Mouse (Mus musculus): ENCODE measurements around the gene Kcnip1.

The Kcnip1 gene

GRCm38 (mm10) chr11:33938561-33939274 lies 54.2 kb downstream of the Kcnip1 start:
- no peak for DNase-seq (ENCODE audit: low spot score)

- DNase-seq (ENCODE audit: low spot score), result no peak
Observed at GRCm38 (mm10) chr11:33937641-33938040, 55.3 kb downstream of the Kcnip1 start.

- DNase-seq (ENCODE audit: low spot score), result no peak
Observed at GRCm38 (mm10) chr11:33934286-33934685, 58.7 kb downstream of the Kcnip1 start.

- DNase-seq (ENCODE audit: low spot score), result no peak
Observed at GRCm38 (mm10) chr11:33932386-33933111, 60.4 kb downstream of the Kcnip1 start.

- no peak for DNase-seq (ENCODE audit: low spot score)
Observed at GRCm38 (mm10) chr11:33931836-33932385, 61.0 kb downstream of the Kcnip1 start.

GRCm38 (mm10) chr11:33929412-33929811 lies 63.5 kb downstream of the Kcnip1 start:
- no peak for DNase-seq (ENCODE audit: low spot score)

GRCm38 (mm10) chr11:33928658-33929057 lies 64.3 kb downstream of the Kcnip1 start:
- no peak for DNase-seq (ENCODE audit: low spot score)

GRCm38 (mm10) chr11:33927836-33928235 lies 65.1 kb downstream of the Kcnip1 start:
- DNase-seq (ENCODE audit: low spot score), result no peak

GRCm38 (mm10) chr11:33927321-33927720 lies 65.6 kb downstream of the Kcnip1 start:
- no peak for DNase-seq (ENCODE audit: low spot score)

GRCm38 (mm10) chr11:33926551-33926950 lies 66.4 kb downstream of the Kcnip1 start:
- no peak for DNase-seq (ENCODE audit: low spot score)

GRCm38 (mm10) chr11:33925778-33926177 lies 67.2 kb downstream of the Kcnip1 start:
- DNase-seq (ENCODE audit: low spot score), result no peak

GRCm38 (mm10) chr11:33923031-33923430 lies 69.9 kb downstream of the Kcnip1 start:
- DNase-seq (ENCODE audit: low spot score), result no peak

GRCm38 (mm10) chr11:33921451-33921850 lies 71.5 kb downstream of the Kcnip1 start:
- no peak for DNase-seq (ENCODE audit: low spot score)

- DNase-seq (ENCODE audit: low spot score), result no peak
Observed at GRCm38 (mm10) chr11:33919826-33920225, 73.1 kb downstream of the Kcnip1 start.

- DNase-seq (ENCODE audit: low spot score), result no peak
Observed at GRCm38 (mm10) chr11:33918424-33918823, 74.5 kb downstream of the Kcnip1 start.

GRCm38 (mm10) chr11:33917574-33917973 lies 75.4 kb downstream of the Kcnip1 start:
- DNase-seq (ENCODE audit: low spot score), result peak; percentile 51

- no peak for DNase-seq (ENCODE audit: low spot score)
Observed at GRCm38 (mm10) chr11:33914216-33914615, 78.7 kb downstream of the Kcnip1 start.

GRCm38 (mm10) chr11:33913061-33913460 lies 79.9 kb downstream of the Kcnip1 start:
- no peak for DNase-seq (ENCODE audit: low spot score)

GRCm38 (mm10) chr11:33912151-33912571 lies 80.8 kb downstream of the Kcnip1 start:
- no peak for DNase-seq (ENCODE audit: low spot score)

- no peak for DNase-seq (ENCODE audit: low spot score)
Observed at GRCm38 (mm10) chr11:33910982-33911381, 82.0 kb downstream of the Kcnip1 start.

- no peak for DNase-seq (ENCODE audit: low spot score)
Observed at GRCm38 (mm10) chr11:33908360-33909175, 84.4 kb downstream of the Kcnip1 start.

- DNase-seq (ENCODE audit: low spot score), result no peak
Observed at GRCm38 (mm10) chr11:33903494-33903893, 89.5 kb downstream of the Kcnip1 start.
